8 mouse cellular contexts compared by ENCODE assay signal in genomic region chr3:144570816-144571487, GRCm38 (mm10). TPM values are rescaled to one million over a fixed set of nuclear protein-coding genes. Genes with fewer than 3 reads are reported as not detected.
DNase-seq lines count a peak whose midpoint lies in the region; ATAC-seq and TF ChIP-seq lines count a peak whose summit lies in the region.

No protein-coding gene starts in this region.

- no peak for TF ChIP-seq CTCF in gastrocnemius, adult 2 months (IDR thresholded peaks at IDR 0.05)
- no peak for TF ChIP-seq CTCF in testis, adult 2 months (IDR thresholded peaks at IDR 0.05; ENCODE audit: control insufficient read depth, insufficient read depth, insufficient replicate concordance, low read depth, low read length)

- no peaks in the 10 kb centered on the region for H3K36me3 ChIP-seq in testis, adult 2 months (ENCODE audit: control insufficient read depth, insufficient read depth, low read length)
- H3K36me3 ChIP-seq in liver, embryonic 11.5 days (ENCODE audit: control insufficient read depth, insufficient read depth, low read length) = peaks cover 9% of the 10 kb centered on the region; the same call in 1 of the 2 replicates

- H3K27ac ChIP-seq in gastrocnemius, adult 2 months = peak overlapping the region; percentile 98
- peak overlapping the region; percentile 89 for H3K27ac ChIP-seq in testis, adult 2 months (ENCODE audit: control insufficient read depth, insufficient read depth, low read depth, low read length)
- peak overlapping the region; percentile 74 for H3K27ac ChIP-seq in liver, embryonic 11.5 days (ENCODE audit: low read depth, low read length)

- ATAC-seq in liver, embryonic 11.5 days (replicated peaks; ENCODE audit: low FRiP score) = no peak

- H3K9ac ChIP-seq in liver, embryonic 11.5 days (ENCODE audit: low read depth, low read length) = peak overlapping the region; percentile 97

- H3K4me3 ChIP-seq in gastrocnemius, adult 2 months = peak overlapping the region; percentile 73
- peak overlapping the region; percentile 96 for H3K4me3 ChIP-seq in testis, adult 2 months (ENCODE audit: control insufficient read depth, low read depth, low read length)
- peak overlapping the region; percentile 94 for H3K4me3 ChIP-seq in liver, embryonic 11.5 days (ENCODE audit: low read depth, low read length)

- no peaks in the 10 kb centered on the region for H3K27me3 ChIP-seq in testis, adult 2 months (ENCODE audit: control insufficient read depth, insufficient read depth, low read length)
- H3K27me3 ChIP-seq in liver, embryonic 11.5 days (replicated peaks; ENCODE audit: control insufficient read depth, insufficient read depth, low read length) = no peaks in the 10 kb centered on the region

- DNase-seq in gastrocnemius, adult 2 months = no peak
- no peak for DNase-seq in gastrocnemius, postnatal 36 days
- DNase-seq in testis, postnatal 10 days (ENCODE audit: low spot score) = no peak
- DNase-seq in liver, embryonic 11.5 days (ENCODE audit: low spot score) = no peak
- DNase-seq in adrenal gland, postnatal 25 days = no peak
- no peak for DNase-seq in thymus, adult 18-20 months
- no peak for DNase-seq in adrenal gland, postnatal 14 days

- H3K4me2 ChIP-seq in liver, embryonic 11.5 days = peak overlapping the region; percentile 71

- H3K9me3 ChIP-seq in liver, embryonic 11.5 days (ENCODE audit: control insufficient read depth, low read length) = no peaks in the 10 kb centered on the region

- intact Hi-C loops in gastrocnemius, adult 2 months (cut with DNase I) = loop anchor here (5.0 kb wide), 1 partner anchor 46 kb away; no protein-coding TSS in a partner anchor
- intact Hi-C loops in gastrocnemius, postnatal 36 days (cut with DNase I) = loop anchor here (5.0 kb wide), 1 partner anchor 46 kb away; no protein-coding TSS in a partner anchor

- H3K4me1 ChIP-seq in testis, adult 2 months (ENCODE audit: control insufficient read depth, insufficient read depth, low read length) = peaks cover 6% of the 10 kb centered on the region
- H3K4me1 ChIP-seq in liver, embryonic 11.5 days (replicated peaks; ENCODE audit: control insufficient read depth, insufficient read depth, low read length) = peaks cover 8% of the 10 kb centered on the region

- no peak for TF ChIP-seq POLR2A in testis, adult 2 months (IDR thresholded peaks at IDR 0.05; ENCODE audit: control insufficient read depth, low read depth, low read length)

- under 1% methylated on average over 25 of the region's 25 CpGs for WGBS in liver, embryonic 11.5 days

RNA-seq across cellular contexts. Expression of gene Selenof, which starts 0.8 kb away (rescaled TPM):
- total RNA-seq in gastrocnemius, adult 2 months (2021) = 100 to 1,000 TPM; 115 to 122 TPM
- total RNA-seq in gastrocnemius, postnatal 36 days (2021) = 100 to 1,000 TPM in 1 of 2 experiments, 10 to 100 TPM in 1; 98.7 to 111 TPM
- polyA plus RNA-seq in testis, adult 2 months (2012; rRNA removed) = 94.5 and 97.5 TPM in 2 replicates
- 369 and 370 TPM in 2 replicates for polyA plus RNA-seq in liver, embryonic 11.5 days (2014; fragmentation: Nextera tagmentation; extraction: Ambion mirVana)
- total RNA-seq in adrenal gland, postnatal 25 days (2021) = 249 and 324 TPM in 2 replicates
- total RNA-seq in adrenal gland, postnatal 14 days (2021) = 256 and 261 TPM in 2 replicates

RNA-seq across cellular contexts. Expression of gene Hs2st1, which starts 1.0 kb away (rescaled TPM):
- 10 to 100 TPM; 12.8 to 14.8 TPM for total RNA-seq in gastrocnemius, adult 2 months (2021)
- total RNA-seq in gastrocnemius, postnatal 36 days (2021) = 10 to 100 TPM; 10.5 to 12.0 TPM
- polyA plus RNA-seq in testis, adult 2 months (2012; rRNA removed) = 2.8 and 3.0 TPM in 2 replicates
- polyA plus RNA-seq in liver, embryonic 11.5 days (2014; fragmentation: Nextera tagmentation; extraction: Ambion mirVana) = 7.2 and 7.3 TPM in 2 replicates
- total RNA-seq in adrenal gland, postnatal 25 days (2021) = 12.9 and 19.5 TPM in 2 replicates
- 16.1 and 18.3 TPM in 2 replicates for total RNA-seq in adrenal gland, postnatal 14 days (2021)
